Mouse (Mus musculus): ENCODE results near the gene Kyat1. TPM values are rescaled to one million over a fixed set of nuclear protein-coding genes. Genes with fewer than 3 reads are reported as not detected.
"Not testable (repeated sequence)": the region's sequence is repeated elsewhere in the genome, so short reads cannot be mapped to it uniquely, and the experiment has no call there.

Gene Kyat1
- polyA plus RNA-seq, 1 experiment from 2014 or later, result 14.5 TPM

GRCm38 (mm10) chr2:30173541-30174240, 32.0 kb downstream of the Kyat1 start:
- DNase-seq (ENCODE audit: low spot score), result no peak

- DNase-seq (ENCODE audit: low spot score), result no peak
Measured at GRCm38 (mm10) chr2:30171997-30172382, 33.7 kb downstream of the Kyat1 start.

- peak; percentile 83 for DNase-seq (ENCODE audit: low spot score)
Measured at GRCm38 (mm10) chr2:30171371-30171996, 34.2 kb downstream of the Kyat1 start, which contains the start of gene Endog. Gene Endog (plus strand): TSS chr2:30171493.

- DNase-seq (ENCODE audit: low spot score), result no peak
Measured at GRCm38 (mm10) chr2:30166677-30167076, 39.0 kb downstream of the Kyat1 start.

- DNase-seq (ENCODE audit: low spot score), result no peak
Measured at GRCm38 (mm10) chr2:30164340-30164932, 41.2 kb downstream of the Kyat1 start.

- DNase-seq (ENCODE audit: low spot score), result peak; percentile 71
Measured at GRCm38 (mm10) chr2:30161809-30162208, 43.8 kb downstream of the Kyat1 start.

GRCm38 (mm10) chr2:30159871-30160270, 45.8 kb downstream of the Kyat1 start:
- not testable (repeated sequence) for DNase-seq (ENCODE audit: low spot score)

- no peak for DNase-seq (ENCODE audit: low spot score)
Measured at GRCm38 (mm10) chr2:30152616-30153015, 53.0 kb downstream of the Kyat1 start.

- no peak for DNase-seq (ENCODE audit: low spot score)
Measured at GRCm38 (mm10) chr2:30151840-30152239, 53.8 kb downstream of the Kyat1 start.

- DNase-seq (ENCODE audit: low spot score), result no peak
Measured at GRCm38 (mm10) chr2:30147466-30147865, 58.2 kb downstream of the Kyat1 start.

- no peak for DNase-seq (ENCODE audit: low spot score)
Measured at GRCm38 (mm10) chr2:30144436-30144835, 61.2 kb downstream of the Kyat1 start.

- not testable (repeated sequence) for DNase-seq (ENCODE audit: low spot score)
Measured at GRCm38 (mm10) chr2:30140021-30140420, 65.6 kb downstream of the Kyat1 start.

- DNase-seq (ENCODE audit: low spot score), result no peak
Measured at GRCm38 (mm10) chr2:30136458-30136857, 69.2 kb downstream of the Kyat1 start.

Other genes with a start within 250 kb of the Kyat1 start
- gene Sptan1, start 240.3 kb downstream of the Kyat1 start, polyA plus RNA-seq (2015; fragmentation: Nextera tagmentation; extraction: Ambion mirVana), result 47.5 and 53.2 TPM in 2 replicates
- 13.6 and 15.4 TPM in 2 replicates for gene Wdr34, start 157.0 kb downstream of the Kyat1 start, polyA plus RNA-seq (2015; fragmentation: Nextera tagmentation; extraction: Ambion mirVana)
- gene Set, start 148.5 kb downstream of the Kyat1 start, polyA plus RNA-seq (2015; fragmentation: Nextera tagmentation; extraction: Ambion mirVana), result 418 and 429 TPM in 2 replicates
- gene Pkn3, start 128.2 kb downstream of the Kyat1 start, polyA plus RNA-seq (2015; fragmentation: Nextera tagmentation; extraction: Ambion mirVana), result 3.5 and 3.7 TPM in 2 replicates
- 28.8 and 29.5 TPM in 2 replicates for gene Zdhhc12, start 112.2 kb downstream of the Kyat1 start, polyA plus RNA-seq (2015; fragmentation: Nextera tagmentation; extraction: Ambion mirVana)
- 5.6 and 9.6 TPM in 2 replicates for gene Zer1, start 81.3 kb downstream of the Kyat1 start, polyA plus RNA-seq (2015; fragmentation: Nextera tagmentation; extraction: Ambion mirVana)
- 4.9 and 5.7 TPM in 2 replicates for gene Tbc1d13, start 72.1 kb downstream of the Kyat1 start, polyA plus RNA-seq (2015; fragmentation: Nextera tagmentation; extraction: Ambion mirVana)
- gene Endog, start 34.4 kb downstream of the Kyat1 start, polyA plus RNA-seq (2015; fragmentation: Nextera tagmentation; extraction: Ambion mirVana), result 22.6 and 23.5 TPM in 2 replicates
- gene Spout1, start 27.4 kb downstream of the Kyat1 start, polyA plus RNA-seq (2015; fragmentation: Nextera tagmentation; extraction: Ambion mirVana), result 44.8 and 46.0 TPM in 2 replicates
- 21.4 and 22.6 TPM in 2 replicates for gene Lrrc8a, start 31.9 kb upstream of the Kyat1 start, polyA plus RNA-seq (2015; fragmentation: Nextera tagmentation; extraction: Ambion mirVana)
- gene Gm28035, start 34.7 kb upstream of the Kyat1 start, polyA plus RNA-seq (2015; fragmentation: Nextera tagmentation; extraction: Ambion mirVana), result 0.04 and 0.08 TPM in 2 replicates
- 2.8 and 3.0 TPM in 2 replicates for gene Phyhd1, start 60.4 kb upstream of the Kyat1 start, polyA plus RNA-seq (2015; fragmentation: Nextera tagmentation; extraction: Ambion mirVana)
- not detected in 2 replicates for gene Gm28038, start 75.2 kb upstream of the Kyat1 start, polyA plus RNA-seq (2015; fragmentation: Nextera tagmentation; extraction: Ambion mirVana)
- 15.8 and 18.6 TPM in 2 replicates for gene Dolk, start 80.5 kb upstream of the Kyat1 start, polyA plus RNA-seq (2015; fragmentation: Nextera tagmentation; extraction: Ambion mirVana)
- gene Nup188, start 80.5 kb upstream of the Kyat1 start, polyA plus RNA-seq (2015; fragmentation: Nextera tagmentation; extraction: Ambion mirVana), result 21.3 and 22.3 TPM in 2 replicates
- gene Sh3glb2, start 153.5 kb upstream of the Kyat1 start, polyA plus RNA-seq (2015; fragmentation: Nextera tagmentation; extraction: Ambion mirVana), result 66.9 and 77.5 TPM in 2 replicates
- gene Miga2, start 158.4 kb upstream of the Kyat1 start, polyA plus RNA-seq (2015; fragmentation: Nextera tagmentation; extraction: Ambion mirVana), result 7.6 and 10.6 TPM in 2 replicates
- gene Dolpp1, start 186.4 kb upstream of the Kyat1 start, polyA plus RNA-seq (2015; fragmentation: Nextera tagmentation; extraction: Ambion mirVana), result 27.8 and 28.1 TPM in 2 replicates
- 7.9 and 10.2 TPM in 2 replicates for gene Crat, start 210.0 kb upstream of the Kyat1 start, polyA plus RNA-seq (2015; fragmentation: Nextera tagmentation; extraction: Ambion mirVana)
- gene Ptpa, start 210.2 kb upstream of the Kyat1 start, polyA plus RNA-seq (2015; fragmentation: Nextera tagmentation; extraction: Ambion mirVana), result 127 and 128 TPM in 2 replicates